Mouse (Mus musculus) spleen, adult 2 months (tissue): ENCODE measurements around the gene Slc22a8. TPM values are rescaled to one million over a fixed set of nuclear protein-coding genes. Genes with fewer than 3 reads are reported as not detected.

Experiments
- DNase-seq, 2 experiments: peaks; one replicate each; pipeline versions ENCODE4 v3.0.0 to v3.0.0-alpha.2; 2012 to 2021; ENCODE audit warnings: low spot score in 2 of 2, low read depth in 1 of 2
- H3K27ac ChIP-seq: fragments of 200-500 bp; 2 replicates; pipeline ENCODE4 v1.5.1; 2012; ENCODE audit warnings: low read length, inconsistent platforms; ENCODE audit not compliant: insufficient read depth
- H3K27me3 ChIP-seq: fragments of 200-500 bp; 2 replicates; pipeline ENCODE4 v1.6.1; 2012; ENCODE audit warnings: mild to moderate bottlenecking, moderate library complexity, low read length, inconsistent platforms; ENCODE audit not compliant: control insufficient read depth, insufficient read depth
- H3K36me3 ChIP-seq: fragments of 200-500 bp; 2 replicates; pipeline ENCODE4 v1.6.1; 2012; ENCODE audit warnings: mild to moderate bottlenecking, low read length, inconsistent platforms; ENCODE audit not compliant: control insufficient read depth, insufficient read depth
- H3K4me1 ChIP-seq: fragments of 200-500 bp; 2 replicates; pipeline ENCODE4 v1.6.1; 2011; ENCODE audit warnings: inconsistent platforms; ENCODE audit not compliant: control insufficient read depth, insufficient read depth, insufficient read length
- H3K4me3 ChIP-seq: fragments of 200-500 bp; 2 replicates; pipeline ENCODE4 v1.5.1; 2011; ENCODE audit warnings: mild to moderate bottlenecking, inconsistent platforms; ENCODE audit not compliant: insufficient read depth, insufficient read length; ENCODE audit errors: extremely low read depth
- CTCF ChIP-seq: fragments of 200-500 bp; IDR thresholded peaks from 2 replicates; pipeline ENCODE4 v1.5.1; 2011; ENCODE audit warnings: mild to moderate bottlenecking, inconsistent platforms; ENCODE audit not compliant: insufficient read depth, insufficient read length, insufficient replicate concordance; ENCODE audit errors: extremely low read depth
- POLR2A ChIP-seq: fragments of 200-500 bp; IDR thresholded peaks from 2 replicates; pipeline ENCODE4 v1.6.1; 2011; ENCODE audit warnings: low read depth, low read length, inconsistent platforms
- WGBS: fragments of 180-500 bp; shearing (Covaris S2); methylation state at CpG from one replicate; pipeline ENCODE4 v1.1.7; 2018; 5-methylcytosine and 5-hydroxymethylcytosine counted together
- polyA plus RNA-seq: library from polyadenylated mRNA; depleted of rRNA; stranded (reverse); fragments of >200 nt; gene quantifications from 2 replicates; pipeline ENCODE4 v1.2.3, GENCODE M21; 2012; rRNA removed

Gene Slc22a8
- polyA plus RNA-seq, 1 experiment: 0.06 TPM

GRCm38 (mm10) chr19:8630249-8630648 lies 39.2 kb downstream of the Slc22a8 start:
- Histone ChIP-seq H3K36me3 (no peaks in the 10 kb centered on the region), H3K4me3 (no peak overlapping the region), H3K27me3 (no peaks in the 10 kb centered on the region), H3K27ac (no peak overlapping the region), H3K4me1 (no peaks in the 10 kb centered on the region)
- no peak for DNase-seq
- TF ChIP-seq POLR2A: no peak
- no peak for TF ChIP-seq CTCF
- 79% methylated on average over 2 of the region's 2 CpGs for WGBS

GRCm38 (mm10) chr19:8630826-8631225 lies 39.8 kb downstream of the Slc22a8 start:
- WGBS: 77% methylated on average over 6 of the region's 6 CpGs
- no peaks in the 10 kb centered on the region for H3K4me1 ChIP-seq
- no peaks in the 10 kb centered on the region for H3K27me3 ChIP-seq
- no peak overlapping the region for H3K27ac ChIP-seq
- H3K36me3 ChIP-seq: no peaks in the 10 kb centered on the region
- no peak overlapping the region for H3K4me3 ChIP-seq
- DNase-seq: no peak
- TF ChIP-seq CTCF (no peak), POLR2A (no peak)

- TF ChIP-seq CTCF (no peak), POLR2A (no peak)
- Histone ChIP-seq H3K4me3 (no peak overlapping the region), H3K36me3 (no peaks in the 10 kb centered on the region), H3K27ac (no peak overlapping the region), H3K27me3 (no peaks in the 10 kb centered on the region), H3K4me1 (no peaks in the 10 kb centered on the region)
- no peak for DNase-seq
- 77% methylated on average over 1 of the region's 1 CpGs for WGBS
Observed at GRCm38 (mm10) chr19:8632029-8632428, 41.0 kb downstream of the Slc22a8 start.

- no peaks in the 10 kb centered on the region for H3K27me3 ChIP-seq
- H3K4me1 ChIP-seq: no peaks in the 10 kb centered on the region
- no peaks in the 10 kb centered on the region for H3K36me3 ChIP-seq
- 4% methylated on average over 5 of the region's 5 CpGs for WGBS
- no peak for TF ChIP-seq CTCF
- TF ChIP-seq POLR2A: no peak
- DNase-seq: no peak
- no peak overlapping the region for H3K4me3 ChIP-seq
- no peak overlapping the region for H3K27ac ChIP-seq
Observed at GRCm38 (mm10) chr19:8642086-8642485, 51.0 kb downstream of the Slc22a8 start.

- no peaks in the 10 kb centered on the region for H3K4me1 ChIP-seq
- H3K4me3 ChIP-seq: no peak overlapping the region
- H3K27ac ChIP-seq: no peak overlapping the region
- TF ChIP-seq CTCF: no peak
- no peak for TF ChIP-seq POLR2A
- DNase-seq: no peak
- 90% methylated on average over 2 of the region's 2 CpGs for WGBS
- no peaks in the 10 kb centered on the region for H3K27me3 ChIP-seq
- H3K36me3 ChIP-seq: no peaks in the 10 kb centered on the region
Observed at GRCm38 (mm10) chr19:8646393-8646792, 55.3 kb downstream of the Slc22a8 start.

GRCm38 (mm10) chr19:8655833-8656232 lies 64.8 kb downstream of the Slc22a8 start:
- Histone ChIP-seq H3K27ac (no peak overlapping the region), H3K27me3 (no peaks in the 10 kb centered on the region), H3K4me1 (no peaks in the 10 kb centered on the region), H3K36me3 (no peaks in the 10 kb centered on the region), H3K4me3 (no peak overlapping the region)
- no peak for DNase-seq
- TF ChIP-seq POLR2A (no peak), CTCF (no peak)

GRCm38 (mm10) chr19:8656341-8656740 lies 65.3 kb downstream of the Slc22a8 start:
- no peak overlapping the region for H3K4me3 ChIP-seq
- no peak for DNase-seq

More at GRCm38 (mm10) chr19:8656341-8656740, 65.3 kb downstream of the Slc22a8 start:
- peaks cover 1% of the 10 kb centered on the region; the same call in 1 of the 2 replicates for H3K27me3 ChIP-seq
- WGBS: 73% methylated on average over 4 of the region's 4 CpGs
- TF ChIP-seq CTCF (no peak), POLR2A (no peak)
- H3K4me1 ChIP-seq: no peaks in the 10 kb centered on the region
- no peaks in the 10 kb centered on the region for H3K36me3 ChIP-seq
- H3K27ac ChIP-seq: no peak overlapping the region

Other genes with a start within 250 kb of the Slc22a8 start
- not detected in 2 replicates for gene Slc22a30, start 186.1 kb upstream of the Slc22a8 start, polyA plus RNA-seq
- 0.08 TPM in 1 of 2 replicates, not detected in the other for gene Slc22a6, start 26.8 kb downstream of the Slc22a8 start, polyA plus RNA-seq
- gene Chrm1, start 72.5 kb downstream of the Slc22a8 start, polyA plus RNA-seq: 0.05 and 0.07 TPM in 2 replicates
- gene Slc3a2, start 132.1 kb downstream of the Slc22a8 start, polyA plus RNA-seq: 122 and 129 TPM in 2 replicates
- 26.2 and 30.2 TPM in 2 replicates for gene Wdr74, start 144.6 kb downstream of the Slc22a8 start, polyA plus RNA-seq
- gene 1700092M07Rik, start 149.5 kb downstream of the Slc22a8 start, polyA plus RNA-seq: not detected in 2 replicates
- gene Stx5a, start 150.2 kb downstream of the Slc22a8 start, polyA plus RNA-seq: 52.8 and 53.0 TPM in 2 replicates
- gene Nxf1, start 165.8 kb downstream of the Slc22a8 start, polyA plus RNA-seq: 80.2 and 104 TPM in 2 replicates
- gene Tmem223, start 179.7 kb downstream of the Slc22a8 start, polyA plus RNA-seq: 86.1 and 135 TPM in 2 replicates
- 87.9 and 117 TPM in 2 replicates for gene Tmem179b, start 183.2 kb downstream of the Slc22a8 start, polyA plus RNA-seq
- gene Taf6l, start 195.2 kb downstream of the Slc22a8 start, polyA plus RNA-seq: 11.3 and 15.8 TPM in 2 replicates
- 27.9 and 30.3 TPM in 2 replicates for gene Polr2g, start 207.3 kb downstream of the Slc22a8 start, polyA plus RNA-seq
- gene Zbtb3, start 211.3 kb downstream of the Slc22a8 start, polyA plus RNA-seq: 2.4 and 2.5 TPM in 2 replicates
- gene Ttc9c, start 228.1 kb downstream of the Slc22a8 start, polyA plus RNA-seq: 13.2 and 14.2 TPM in 2 replicates
- gene Hnrnpul2, start 228.8 kb downstream of the Slc22a8 start, polyA plus RNA-seq: 22.0 and 25.4 TPM in 2 replicates
- gene AC129217.1, start 238.5 kb downstream of the Slc22a8 start, polyA plus RNA-seq: not detected in 2 replicates
- 91.7 and 116 TPM in 2 replicates for gene Bscl2, start 246.2 kb downstream of the Slc22a8 start, polyA plus RNA-seq
- 0.05 and 0.09 TPM in 2 replicates for gene Gng3, start 247.9 kb downstream of the Slc22a8 start, polyA plus RNA-seq